Comparison of ENCODE assay signal across 19 mouse cellular contexts in genomic region chr7:68020556-68020955, GRCm38 (mm10).
DNase-seq lines count a peak whose midpoint lies in the region; ATAC-seq lines count a peak whose summit lies in the region.
"Had no signal": no experiment of that assay in that cellular context is flagged by ENCODE, and none has a peak within 500 bp of the region (broad histone marks: within the 10 kb centered on the region; RNA-seq: fewer than 3 reads in every experiment).

No protein-coding gene starts in this region.

- no peak for DNase-seq in heart, postnatal 36 days
- peak; percentile 8 for DNase-seq in lung, postnatal 25 days (ENCODE audit: low spot score)
- no peak for DNase-seq in lung, postnatal 14 days
- peak; percentile 32 for DNase-seq in fibroblast of lung, adult 2 months (ENCODE audit: low read depth)
- peak; percentile 35 for DNase-seq in skeletal muscle tissue, adult 2 months (ENCODE audit: low read depth, low spot score)
- DNase-seq in layer of hippocampus, adult 9-11 months, result no peak
- DNase-seq in thymus, postnatal 14 days, result no peak
- DNase-seq: adrenal gland, adult 8-10 months; cerebellum, adult 11-12 months had no signal

- H3K4me2 ChIP-seq in heart, embryonic 15.5 days, result no peak overlapping the region
- H3K4me2 ChIP-seq: heart, embryonic 11.5 days; limb, embryonic 12.5 days; midbrain, embryonic 13.5 days; neural tube, embryonic 15.5 days had no signal

- H3K9me3 ChIP-seq in heart, embryonic 15.5 days (replicated peaks), result no peaks in the 10 kb centered on the region
- H3K9me3 ChIP-seq: neural tube, embryonic 15.5 days had no signal

- no peak for ATAC-seq in heart, embryonic 15.5 days (replicated peaks; ENCODE audit: insufficient number of reproducible peaks, insufficient read depth, low FRiP score, low read depth)
- ATAC-seq: forebrain, embryonic 16.5 days; midbrain, embryonic 13.5 days had no signal

- WGBS in heart, embryonic 15.5 days, result 83% methylated on average over 2 of the region's 2 CpGs

- H3K4me1 ChIP-seq in heart, embryonic 15.5 days (replicated peaks), result peaks cover 72% of the 10 kb centered on the region

- intact Hi-C loops in heart, postnatal 36 days (cut with DNase I), result no loop called here

- 0 out of 2 replicates have a peak overlapping the region, but pooled peaks have one; percentile 77 for H3K27ac ChIP-seq in heart, embryonic 15.5 days
- H3K27ac ChIP-seq: embryonic facial prominence, embryonic 10.5 days; limb, embryonic 12.5 days; liver, embryonic 14.5 days; macrophage; midbrain, embryonic 13.5 days; neural tube, embryonic 15.5 days had no signal

- H3K9ac ChIP-seq in heart, embryonic 15.5 days, result no peak overlapping the region
- H3K9ac ChIP-seq: limb, embryonic 12.5 days; liver, embryonic 14.5 days; midbrain, embryonic 13.5 days; neural tube, embryonic 15.5 days had no signal

- H3K4me3 ChIP-seq in heart, embryonic 15.5 days, result no peak overlapping the region
- H3K4me3 ChIP-seq: embryonic facial prominence, embryonic 10.5 days; erythroblast, embryonic 14.5 days; limb, embryonic 12.5 days; midbrain, embryonic 13.5 days; neural tube, embryonic 15.5 days had no signal

- H3K27me3 ChIP-seq in heart, embryonic 15.5 days, result no peaks in the 10 kb centered on the region
- H3K27me3 ChIP-seq: limb, embryonic 12.5 days; midbrain, embryonic 13.5 days; neural tube, embryonic 15.5 days had no signal

- H3K36me3 ChIP-seq in heart, embryonic 15.5 days, result no peaks in the 10 kb centered on the region

Comparison
In these comparisons a context has a peak if more than half of its experiments do, and no peak if none do; other contexts are left out.
1. DNase-seq: peak in lung, postnatal 25 days (single experiment), fibroblast of lung, adult 2 months (single experiment) and skeletal muscle tissue, adult 2 months (single experiment); none in heart, postnatal 36 days (0 of 2), lung, postnatal 14 days (single experiment), layer of hippocampus, adult 9-11 months (single experiment) and thymus, postnatal 14 days (single experiment).